Mouse (Mus musculus): ENCODE results near the gene Akap13. TPM values are rescaled to one million over a fixed set of nuclear protein-coding genes. Genes with fewer than 3 reads are reported as not detected.

The Akap13 gene
- polyA plus RNA-seq, 1 experiment, result 107 TPM

GRCm38 (mm10) chr7:75629669-75630068 lies 174.3 kb downstream of the Akap13 start:
- H3K4me3 ChIP-seq (replicated peaks; ENCODE audit: control insufficient read depth, low read depth, low read length), result no peak overlapping the region
- H3K4me1 ChIP-seq (ENCODE audit: control insufficient read depth, insufficient read depth, low read length), result no peaks in the 10 kb centered on the region
- TF ChIP-seq CTCF (IDR thresholded peaks at IDR 0.05; ENCODE audit: control insufficient read depth, insufficient read depth, low read length), result no peak
- TF ChIP-seq POLR2A (IDR thresholded peaks at IDR 0.05; ENCODE audit: borderline replicate concordance, control insufficient read depth, low read depth, low read length), result no peak
- no peak overlapping the region for H3K27ac ChIP-seq (ENCODE audit: control insufficient read depth, insufficient read depth, low read depth, low read length, poor library complexity)
- WGBS, result 89% methylated on average over 4 of the region's 4 CpGs

- WGBS, result 42% methylated on average over 3 of the region's 3 CpGs
- TF ChIP-seq POLR2A (IDR thresholded peaks at IDR 0.05; ENCODE audit: borderline replicate concordance, control insufficient read depth, low read depth, low read length) (no peak), CTCF (IDR thresholded peaks at IDR 0.05; ENCODE audit: control insufficient read depth, insufficient read depth, low read length) (no peak)
- H3K27ac ChIP-seq (ENCODE audit: control insufficient read depth, insufficient read depth, low read depth, low read length, poor library complexity), result no peak overlapping the region
- no peaks in the 10 kb centered on the region for H3K4me1 ChIP-seq (ENCODE audit: control insufficient read depth, insufficient read depth, low read length)
- H3K4me3 ChIP-seq (replicated peaks; ENCODE audit: control insufficient read depth, low read depth, low read length), result no peak overlapping the region
These were observed 177.6 kb downstream of the Akap13 start for GRCm38 (mm10) chr7:75632941-75633340.

DNA sequence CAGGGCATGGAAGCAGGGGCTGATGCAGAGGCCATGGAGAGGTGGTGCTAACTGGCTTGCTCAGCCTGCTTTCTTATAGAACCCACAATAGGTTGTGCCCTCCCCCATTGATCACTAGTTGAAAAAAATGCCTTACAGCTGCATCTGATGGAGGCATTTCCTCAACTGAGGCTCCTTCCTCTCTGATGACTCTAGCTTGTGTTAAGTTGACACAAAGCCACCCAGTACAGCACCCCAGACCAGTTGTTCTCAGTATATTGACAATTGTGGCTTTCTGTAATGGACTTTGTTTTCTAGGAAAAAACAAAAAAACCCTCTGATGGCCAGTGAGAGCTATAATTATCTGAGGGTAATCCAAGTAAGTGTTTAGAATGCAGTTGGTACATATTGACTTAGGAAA lies 178.1 kb downstream of the Akap13 start:
- H3K4me3 ChIP-seq (replicated peaks; ENCODE audit: control insufficient read depth, low read depth, low read length), result no peak overlapping the region
- no peaks in the 10 kb centered on the region for H3K4me1 ChIP-seq (ENCODE audit: control insufficient read depth, insufficient read depth, low read length)
- H3K27ac ChIP-seq (ENCODE audit: control insufficient read depth, insufficient read depth, low read depth, low read length, poor library complexity), result no peak overlapping the region
- TF ChIP-seq CTCF (IDR thresholded peaks at IDR 0.05; ENCODE audit: control insufficient read depth, insufficient read depth, low read length) (no peak), POLR2A (IDR thresholded peaks at IDR 0.05; ENCODE audit: borderline replicate concordance, control insufficient read depth, low read depth, low read length) (no peak)

GRCm38 (mm10) chr7:75633807-75634526 lies 178.6 kb downstream of the Akap13 start:
- TF ChIP-seq POLR2A (IDR thresholded peaks at IDR 0.05; ENCODE audit: borderline replicate concordance, control insufficient read depth, low read depth, low read length), result no peak
- TF ChIP-seq CTCF (IDR thresholded peaks at IDR 0.05; ENCODE audit: control insufficient read depth, insufficient read depth, low read length), result no peak
- Histone ChIP-seq H3K4me1 (ENCODE audit: control insufficient read depth, insufficient read depth, low read length) (no peaks in the 10 kb centered on the region), H3K4me3 (replicated peaks; ENCODE audit: control insufficient read depth, low read depth, low read length) (no peak overlapping the region), H3K27ac (ENCODE audit: control insufficient read depth, insufficient read depth, low read depth, low read length, poor library complexity) (no peak overlapping the region)
- WGBS, result 90% methylated on average over 7 of the region's 7 CpGs

GRCm38 (mm10) chr7:75638769-75639168 lies 183.4 kb downstream of the Akap13 start:
- Histone ChIP-seq H3K27ac (ENCODE audit: control insufficient read depth, insufficient read depth, low read depth, low read length, poor library complexity) (no peak overlapping the region), H3K4me1 (ENCODE audit: control insufficient read depth, insufficient read depth, low read length) (no peaks in the 10 kb centered on the region; the same call in 1 of the 2 replicates), H3K4me3 (replicated peaks; ENCODE audit: control insufficient read depth, low read depth, low read length) (no peak overlapping the region)
- TF ChIP-seq CTCF (IDR thresholded peaks at IDR 0.05; ENCODE audit: control insufficient read depth, insufficient read depth, low read length) (no peak), POLR2A (IDR thresholded peaks at IDR 0.05; ENCODE audit: borderline replicate concordance, control insufficient read depth, low read depth, low read length) (no peak)
- WGBS, result 8% methylated on average over 3 of the region's 3 CpGs

GRCm38 (mm10) chr7:75639541-75639940 lies 184.2 kb downstream of the Akap13 start:
- WGBS, result 36% methylated on average over 3 of the region's 3 CpGs
- no peaks in the 10 kb centered on the region; the same call in none of the 2 replicates for H3K4me1 ChIP-seq (ENCODE audit: control insufficient read depth, insufficient read depth, low read length)

GRCm38 (mm10) chr7:75640074-75640473 lies 184.7 kb downstream of the Akap13 start:
- H3K4me3 ChIP-seq (replicated peaks; ENCODE audit: control insufficient read depth, low read depth, low read length), result no peak overlapping the region
- H3K4me1 ChIP-seq (ENCODE audit: control insufficient read depth, insufficient read depth, low read length), result no peaks in the 10 kb centered on the region; the same call in none of the 2 replicates
- H3K27ac ChIP-seq (ENCODE audit: control insufficient read depth, insufficient read depth, low read depth, low read length, poor library complexity), result no peak overlapping the region
- TF ChIP-seq POLR2A (IDR thresholded peaks at IDR 0.05; ENCODE audit: borderline replicate concordance, control insufficient read depth, low read depth, low read length) (no peak), CTCF (IDR thresholded peaks at IDR 0.05; ENCODE audit: control insufficient read depth, insufficient read depth, low read length) (no peak)

More at GRCm38 (mm10) chr7:75639541-75639940, 184.2 kb downstream of the Akap13 start:
- H3K4me3 ChIP-seq (replicated peaks; ENCODE audit: control insufficient read depth, low read depth, low read length), result no peak overlapping the region
- no peak overlapping the region for H3K27ac ChIP-seq (ENCODE audit: control insufficient read depth, insufficient read depth, low read depth, low read length, poor library complexity)
- peak; percentile 36; the same call in 1 of the 2 replicates for TF ChIP-seq CTCF (IDR thresholded peaks at IDR 0.05; ENCODE audit: control insufficient read depth, insufficient read depth, low read length)
- no peak for TF ChIP-seq POLR2A (IDR thresholded peaks at IDR 0.05; ENCODE audit: borderline replicate concordance, control insufficient read depth, low read depth, low read length)

GRCm38 (mm10) chr7:75640671-75641070 lies 185.3 kb downstream of the Akap13 start:
- Histone ChIP-seq H3K4me3 (replicated peaks; ENCODE audit: control insufficient read depth, low read depth, low read length) (no peak overlapping the region), H3K27ac (ENCODE audit: control insufficient read depth, insufficient read depth, low read depth, low read length, poor library complexity) (no peak overlapping the region), H3K4me1 (ENCODE audit: control insufficient read depth, insufficient read depth, low read length) (no peaks in the 10 kb centered on the region; the same call in none of the 2 replicates)
- TF ChIP-seq POLR2A (IDR thresholded peaks at IDR 0.05; ENCODE audit: borderline replicate concordance, control insufficient read depth, low read depth, low read length) (no peak), CTCF (IDR thresholded peaks at IDR 0.05; ENCODE audit: control insufficient read depth, insufficient read depth, low read length) (no peak)
- WGBS, result 78% methylated on average over 2 of the region's 2 CpGs

Data from bone marrow, adult 2 months (tissue).